Mouse (Mus musculus): ENCODE measurements at regions not wholly inside any gene's neighbourhood (a gene's known extent, or its start where the extent isn't known, plus 50 kb on each side); places are given as distances from the start of the nearest gene placed in this dataset.

DNA sequence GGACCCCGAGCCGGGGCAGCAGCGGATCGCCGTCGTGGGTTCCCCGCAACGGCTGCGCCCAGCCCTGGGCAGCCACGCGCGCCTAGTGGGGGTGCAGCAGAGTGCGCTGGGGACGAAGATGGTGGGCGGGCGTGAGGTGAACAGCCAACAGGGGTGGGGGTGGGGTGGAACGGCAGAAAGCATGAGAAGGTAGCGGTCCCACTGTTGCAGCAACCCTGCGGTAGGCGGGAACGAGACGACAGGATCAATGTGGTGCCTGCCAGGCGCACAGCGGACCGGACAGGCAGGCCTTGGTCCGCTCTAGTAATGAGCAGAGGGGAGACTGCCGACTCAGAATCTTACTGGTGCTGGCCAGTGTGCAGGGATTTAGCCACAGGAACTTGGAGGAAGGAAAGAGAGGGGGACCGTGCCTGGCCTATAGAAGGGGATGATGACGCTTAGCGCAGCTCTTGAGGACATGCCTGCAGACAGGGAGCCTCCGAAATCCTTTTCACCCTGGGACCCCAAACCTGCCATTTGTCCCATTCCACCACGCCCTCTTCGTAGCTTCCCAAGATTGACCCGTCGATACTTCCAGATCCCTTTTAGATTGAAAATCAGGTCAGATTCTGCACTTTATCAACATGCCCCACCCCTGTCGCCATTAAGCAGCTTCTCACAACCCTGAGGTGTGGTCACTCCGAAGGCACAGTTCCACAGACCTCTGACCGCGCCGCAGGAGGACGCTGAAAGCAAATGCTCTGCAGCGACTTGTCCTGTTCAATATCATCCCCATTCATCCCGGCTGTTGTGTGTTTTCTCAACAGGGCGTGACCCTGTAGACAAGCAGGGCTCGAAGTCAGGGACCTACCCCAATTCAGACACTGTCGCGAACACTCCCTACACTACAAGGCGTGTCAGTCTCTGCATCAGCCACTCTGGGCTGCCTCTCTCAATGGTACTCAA is 177.4 kb upstream of the Topaz1 start:
- no peak overlapping the region for H3K27ac ChIP-seq
- H3K4me2 ChIP-seq, result peak overlapping the region; percentile 69
- H3K4me3 ChIP-seq (replicated peaks), result peak overlapping the region; percentile 47
- ATAC-seq (ENCODE audit: low FRiP score), result no peak
- 0 out of 2 replicates have a peak, but pooled peaks cover 3% of the 10 kb centered on the region for H3K9me3 ChIP-seq
- H3K36me3 ChIP-seq (replicated peaks), result no peaks in the 10 kb centered on the region
- peaks cover 84% of the 10 kb centered on the region for H3K27me3 ChIP-seq
- peaks cover 37% of the 10 kb centered on the region for H3K4me1 ChIP-seq
- under 1% methylated on average over 48 of the region's 48 CpGs for WGBS
- H3K9ac ChIP-seq, result peak overlapping the region; percentile 38

DNA sequence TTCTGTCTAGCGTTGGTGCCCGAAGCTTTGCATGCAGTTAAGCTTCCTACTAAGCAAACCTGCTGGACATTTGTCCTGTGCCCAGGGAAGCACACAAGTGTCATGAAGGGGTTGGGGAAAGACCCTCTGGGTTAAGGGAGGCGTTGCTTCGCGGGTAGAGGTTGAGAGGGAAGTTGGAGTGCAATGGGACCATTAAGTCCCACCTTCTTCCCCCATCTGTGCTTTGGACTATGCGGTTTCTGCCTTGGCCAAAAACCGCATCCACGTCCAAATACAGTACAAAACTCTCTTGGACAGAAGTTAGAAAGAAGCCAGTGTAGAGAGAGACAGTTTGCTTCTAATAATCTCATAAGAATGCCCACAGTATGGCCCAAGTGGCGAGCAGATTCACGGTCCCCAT is 176.1 kb upstream of the Topaz1 start:
- WGBS, result 2% methylated on average over 10 of the region's 10 CpGs
- 0 out of 2 replicates have a peak, but pooled peaks cover 3% of the 10 kb centered on the region for H3K9me3 ChIP-seq
- peaks cover 92% of the 10 kb centered on the region for H3K27me3 ChIP-seq
- no peak overlapping the region for H3K9ac ChIP-seq
- H3K36me3 ChIP-seq (replicated peaks), result no peaks in the 10 kb centered on the region
- peaks cover 37% of the 10 kb centered on the region for H3K4me1 ChIP-seq
- H3K4me3 ChIP-seq (replicated peaks), result peak overlapping the region; percentile 63
- ATAC-seq (ENCODE audit: low FRiP score), result no peak
- H3K4me2 ChIP-seq, result peak overlapping the region; percentile 92
- no peak overlapping the region for H3K27ac ChIP-seq

DNA sequence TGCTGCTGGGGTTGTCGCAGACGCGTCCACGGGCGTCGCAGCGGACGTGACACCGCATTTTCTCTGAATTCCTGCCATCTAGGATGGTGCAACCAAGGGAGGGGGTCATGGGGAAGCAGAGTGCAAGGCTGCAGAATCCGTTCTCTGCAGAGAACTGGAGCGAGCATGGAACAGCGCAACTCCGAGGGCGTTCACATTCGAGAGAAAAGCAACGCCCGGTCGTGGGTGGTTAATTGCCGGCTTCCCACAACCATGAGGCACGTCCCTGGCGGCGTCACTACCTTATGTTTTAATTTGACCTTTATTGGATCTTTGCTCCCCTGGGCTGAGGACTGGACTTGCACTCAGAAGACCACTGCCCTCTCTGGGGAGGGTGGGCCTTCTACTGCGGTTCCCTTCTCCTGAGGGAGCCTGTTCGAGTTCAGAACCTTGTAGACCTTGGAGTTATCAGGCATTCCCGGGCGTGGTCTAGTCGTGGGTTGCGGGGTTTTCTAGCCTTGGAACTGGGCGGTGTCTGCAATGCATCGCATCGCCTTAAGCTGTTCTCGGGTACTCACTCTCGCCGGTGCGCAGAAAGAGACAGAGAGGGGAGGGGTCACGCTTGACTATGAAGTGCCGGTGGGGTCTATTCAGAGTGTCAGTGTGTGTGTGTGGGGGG is 175.6 kb upstream of the Topaz1 start:
- Histone ChIP-seq H3K9me3 (0 out of 2 replicates have a peak, but pooled peaks cover 3% of the 10 kb centered on the region), H3K36me3 (replicated peaks) (no peaks in the 10 kb centered on the region), H3K4me1 (peaks cover 37% of the 10 kb centered on the region), H3K4me3 (replicated peaks) (peak overlapping the region; percentile 63), H3K4me2 (peak overlapping the region; percentile 92), H3K27ac (no peak overlapping the region), H3K27me3 (peaks cover 95% of the 10 kb centered on the region), H3K9ac (peak overlapping the region; percentile 71)
- WGBS, result under 1% methylated on average over 37 of the region's 37 CpGs
- peak; percentile 2; the same call in 1 of the 2 replicates for ATAC-seq (ENCODE audit: low FRiP score)

DNA sequence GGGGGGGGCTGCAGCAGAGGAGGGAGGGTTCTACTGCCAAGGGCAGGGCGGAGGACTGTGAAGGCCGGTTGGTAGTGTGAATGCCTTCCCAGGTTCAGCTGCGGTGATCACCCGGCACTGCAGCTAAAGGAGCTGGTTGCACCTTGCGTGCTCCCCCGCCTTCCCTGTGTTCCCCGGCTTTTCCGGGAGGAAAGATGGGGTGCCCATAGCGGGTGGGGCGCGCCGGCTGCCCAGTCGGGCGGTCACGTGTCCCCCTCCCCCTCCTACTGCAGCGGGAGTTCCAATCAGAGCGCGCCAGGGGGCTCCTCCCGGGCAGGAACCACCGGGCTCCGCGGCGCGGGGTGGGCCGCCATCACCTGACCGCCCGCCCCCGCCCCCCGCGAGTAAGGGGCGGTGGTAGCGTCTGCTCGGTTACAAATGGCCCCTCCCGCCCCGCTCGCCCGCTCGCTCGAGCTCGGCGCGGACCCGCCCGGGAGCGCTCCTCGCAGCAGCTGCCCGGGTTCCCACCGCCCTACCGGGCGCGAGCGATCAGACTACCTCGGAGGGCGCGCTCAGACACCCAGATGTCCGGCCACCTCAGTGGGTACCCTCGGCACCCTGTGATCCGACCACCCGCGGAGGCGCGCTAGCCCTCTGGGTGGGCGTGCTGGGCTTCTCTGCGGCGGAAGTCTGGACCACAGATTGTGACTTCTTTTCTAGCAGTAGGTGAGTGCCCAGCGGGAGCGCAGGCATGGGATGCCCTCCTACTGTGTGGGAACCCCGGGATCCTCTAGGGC is 174.9 kb upstream of the Topaz1 start:
- under 1% methylated on average over 67 of the region's 68 CpGs for WGBS
- peak; percentile 91 for ATAC-seq (ENCODE audit: low FRiP score)
- H3K4me2 ChIP-seq, result peak overlapping the region; percentile 92
- H3K4me1 ChIP-seq, result peaks cover 37% of the 10 kb centered on the region
- 0 out of 2 replicates have a peak, but pooled peaks cover 3% of the 10 kb centered on the region for H3K9me3 ChIP-seq
- peaks cover 90% of the 10 kb centered on the region for H3K27me3 ChIP-seq
- peak overlapping the region; percentile 53; the same call in 1 of the 2 replicates for H3K27ac ChIP-seq
- peak overlapping the region; percentile 63 for H3K4me3 ChIP-seq (replicated peaks)
- H3K9ac ChIP-seq, result peak overlapping the region; percentile 71
- H3K36me3 ChIP-seq (replicated peaks), result no peaks in the 10 kb centered on the region

DNA sequence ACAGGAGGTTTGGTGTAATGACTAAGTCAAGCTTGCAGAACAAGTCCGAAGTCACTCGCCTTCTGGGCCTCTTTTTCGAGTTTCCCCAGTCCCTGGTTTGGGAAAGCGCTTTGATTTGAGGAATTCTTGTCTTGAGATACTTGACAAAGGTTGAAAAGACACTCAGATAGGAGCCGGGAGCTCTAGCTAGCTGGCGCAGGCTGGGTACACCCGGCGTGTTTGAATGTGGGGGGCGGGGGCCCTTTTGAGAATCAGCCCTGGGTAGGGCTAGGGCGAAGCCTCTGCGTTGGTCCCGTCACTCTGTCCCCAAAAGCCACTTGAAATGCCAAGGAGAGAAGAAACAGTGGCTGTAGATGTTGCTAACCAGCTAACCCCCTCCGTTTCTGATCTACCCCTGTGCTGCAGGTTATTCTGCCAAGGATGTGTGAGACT is 174.3 kb upstream of the Topaz1 start:
- Histone ChIP-seq H3K9me3 (0 out of 2 replicates have a peak, but pooled peaks cover 3% of the 10 kb centered on the region), H3K36me3 (replicated peaks) (no peaks in the 10 kb centered on the region), H3K27me3 (peaks cover 84% of the 10 kb centered on the region), H3K4me1 (peaks cover 37% of the 10 kb centered on the region), H3K27ac (no peak overlapping the region), H3K9ac (peak overlapping the region; percentile 71), H3K4me2 (peak overlapping the region; percentile 92), H3K4me3 (replicated peaks) (peak overlapping the region; percentile 63)
- under 1% methylated on average over 13 of the region's 13 CpGs for WGBS
- no peak for ATAC-seq (ENCODE audit: low FRiP score)

DNA sequence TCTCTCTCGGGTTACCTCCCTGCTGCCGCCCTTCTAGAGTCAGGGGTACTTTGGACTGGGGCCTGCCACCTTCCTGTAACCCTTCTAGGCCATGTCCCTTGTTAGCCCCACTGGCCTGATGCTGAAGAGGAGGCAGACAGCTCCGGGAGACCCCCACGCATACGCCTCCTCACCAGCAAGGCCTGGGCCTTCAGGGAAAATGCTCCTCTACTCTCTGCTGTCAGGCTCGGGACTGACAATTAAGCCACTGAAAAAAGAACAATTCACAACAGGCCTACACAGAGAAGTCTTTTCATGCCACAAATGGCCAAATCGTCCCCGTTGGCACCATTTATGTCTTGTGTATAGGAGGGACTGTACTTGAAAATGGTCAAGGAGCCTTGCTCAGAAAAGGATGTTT is 161.9 kb upstream of the Topaz1 start:
- no peak for ATAC-seq (ENCODE audit: low FRiP score)
- no peaks in the 10 kb centered on the region for H3K36me3 ChIP-seq (replicated peaks)
- H3K27ac ChIP-seq, result no peak overlapping the region
- no peak overlapping the region for H3K9ac ChIP-seq
- H3K4me2 ChIP-seq, result no peak overlapping the region
- H3K9me3 ChIP-seq, result no peaks in the 10 kb centered on the region
- no peaks in the 10 kb centered on the region for H3K4me1 ChIP-seq
- 57% methylated on average over 8 of the region's 8 CpGs for WGBS
- no peak overlapping the region for H3K4me3 ChIP-seq (replicated peaks)
- H3K27me3 ChIP-seq, result no peaks in the 10 kb centered on the region; the same call in 1 of the 2 replicates

DNA sequence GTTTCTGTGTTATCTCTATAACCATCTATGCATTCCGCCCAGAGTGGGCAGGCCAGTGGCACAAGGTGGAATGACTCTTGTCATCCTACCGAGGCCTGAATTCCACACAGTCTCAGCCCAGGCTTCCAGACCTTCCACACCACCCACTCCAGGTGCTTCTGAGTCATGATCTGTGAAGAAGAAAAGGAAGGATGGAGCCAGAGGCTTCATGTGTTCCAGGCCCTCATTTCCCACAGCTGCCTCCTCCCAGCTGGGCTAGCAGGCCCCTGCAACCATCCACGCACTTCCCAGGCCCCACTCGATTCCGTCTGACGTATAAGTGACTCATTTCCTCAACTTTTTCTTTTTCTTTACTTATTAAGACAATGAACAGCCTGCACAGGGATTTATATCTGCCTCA is 160.7 kb upstream of the Topaz1 start:
- Histone ChIP-seq H3K27ac (no peak overlapping the region), H3K27me3 (no peaks in the 10 kb centered on the region; the same call in 1 of the 2 replicates), H3K4me1 (no peaks in the 10 kb centered on the region), H3K9me3 (no peaks in the 10 kb centered on the region), H3K36me3 (replicated peaks) (no peaks in the 10 kb centered on the region), H3K9ac (no peak overlapping the region), H3K4me2 (no peak overlapping the region), H3K4me3 (replicated peaks) (no peak overlapping the region)
- ATAC-seq (ENCODE audit: low FRiP score), result no peak
- WGBS, result 89% methylated on average over 6 of the region's 6 CpGs

DNA sequence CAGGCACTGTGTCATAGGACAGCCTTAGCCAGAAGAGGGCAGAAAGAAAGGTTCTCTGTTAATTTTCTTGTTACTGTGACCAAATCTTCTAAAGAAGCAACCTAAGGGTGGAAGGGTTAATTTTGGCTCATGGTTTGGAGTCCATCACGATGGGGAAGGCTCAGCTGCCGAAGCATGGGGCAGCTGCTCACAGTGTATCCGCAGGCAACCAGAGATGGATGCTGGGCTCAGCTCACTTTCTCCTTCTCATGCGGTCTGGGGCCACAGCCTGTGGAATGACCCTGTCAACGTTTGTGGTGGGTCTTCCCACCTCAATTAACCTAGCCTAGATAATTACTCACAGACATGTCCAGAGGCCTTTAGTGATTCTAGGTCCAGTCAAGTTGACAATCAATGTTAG is 160.2 kb upstream of the Topaz1 start:
- Histone ChIP-seq H3K4me2 (no peak overlapping the region), H3K4me3 (replicated peaks) (no peak overlapping the region), H3K9me3 (no peaks in the 10 kb centered on the region), H3K4me1 (no peaks in the 10 kb centered on the region), H3K36me3 (replicated peaks) (no peaks in the 10 kb centered on the region), H3K9ac (no peak overlapping the region), H3K27me3 (no peaks in the 10 kb centered on the region; the same call in 1 of the 2 replicates), H3K27ac (no peak overlapping the region)
- WGBS, result 78% methylated on average over 5 of the region's 5 CpGs
- no peak for ATAC-seq (ENCODE audit: low FRiP score)

DNA sequence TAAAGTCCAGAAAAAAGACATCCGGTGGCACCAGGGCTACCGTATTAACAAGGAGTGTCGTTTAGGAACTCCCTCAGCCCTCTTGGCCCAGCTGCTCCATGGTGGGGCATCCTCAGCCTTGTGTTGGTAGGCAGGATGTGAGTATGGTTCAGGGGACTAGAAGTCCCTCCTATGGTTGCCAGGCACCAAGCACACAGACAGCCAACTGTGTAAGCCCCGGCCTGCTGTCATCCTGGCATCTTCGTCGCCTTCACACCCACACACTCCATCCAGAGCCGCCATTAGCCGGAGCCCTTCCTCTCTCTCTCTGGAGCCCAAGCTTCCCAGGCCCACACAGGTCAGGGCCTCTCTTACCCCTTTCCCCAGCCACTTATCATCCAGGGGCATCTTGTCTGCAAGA is 158.9 kb upstream of the Topaz1 start:
- Histone ChIP-seq H3K27me3 (no peaks in the 10 kb centered on the region; the same call in 1 of the 2 replicates), H3K4me3 (replicated peaks) (no peak overlapping the region), H3K27ac (no peak overlapping the region), H3K9ac (no peak overlapping the region), H3K4me2 (no peak overlapping the region), H3K4me1 (peaks cover 10% of the 10 kb centered on the region), H3K36me3 (replicated peaks) (no peaks in the 10 kb centered on the region), H3K9me3 (no peaks in the 10 kb centered on the region)
- 95% methylated on average over 8 of the region's 8 CpGs for WGBS
- no peak for ATAC-seq (ENCODE audit: low FRiP score)

DNA sequence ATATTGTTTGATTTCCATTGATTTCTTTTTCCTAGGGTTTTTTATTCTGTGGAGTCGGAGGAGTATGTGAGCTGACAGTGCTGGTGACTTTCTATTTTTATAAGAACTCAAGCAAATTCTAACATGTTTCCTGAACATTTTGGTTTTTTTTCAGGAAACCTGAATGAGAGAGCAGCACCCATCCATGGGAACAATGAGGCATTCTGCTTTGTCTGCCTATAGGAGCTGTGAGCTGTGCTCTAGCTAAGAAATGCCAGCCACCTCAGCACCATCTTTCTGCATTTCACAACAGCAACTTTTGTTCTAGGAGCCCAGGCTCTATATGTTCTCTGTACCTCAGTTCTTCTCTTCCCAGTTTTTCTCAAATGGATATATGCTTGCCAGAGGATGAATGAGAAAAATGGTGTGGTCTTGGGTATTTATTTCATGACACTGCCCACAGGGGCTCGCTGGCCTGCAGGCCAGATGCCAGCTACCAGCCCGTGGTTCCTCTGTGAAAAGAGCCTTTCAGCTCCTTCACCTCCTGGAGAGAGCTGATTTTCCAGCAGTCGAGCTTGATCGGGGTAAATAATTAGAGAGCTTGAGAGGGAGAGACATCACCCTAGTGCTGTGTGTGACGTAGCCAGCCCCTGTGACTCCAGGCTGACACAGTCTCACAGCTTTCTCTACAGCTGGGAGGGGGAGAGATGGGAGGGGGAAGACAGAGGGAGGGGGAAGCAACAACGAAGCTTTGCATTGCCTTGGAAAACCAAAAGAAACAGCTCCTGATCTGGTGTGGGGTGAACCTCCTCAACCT is 154.1 kb upstream of the Topaz1 start:
- H3K9me3 ChIP-seq, result no peaks in the 10 kb centered on the region
- H3K36me3 ChIP-seq (replicated peaks), result no peaks in the 10 kb centered on the region
- peak overlapping the region; percentile 75 for H3K27ac ChIP-seq
- 11% methylated on average over 7 of the region's 7 CpGs for WGBS
- ATAC-seq (ENCODE audit: low FRiP score), result peak; percentile 90
- peaks cover 29% of the 10 kb centered on the region for H3K27me3 ChIP-seq
- no peak overlapping the region for H3K9ac ChIP-seq
- peak overlapping the region; percentile 34 for H3K4me2 ChIP-seq
- H3K4me1 ChIP-seq, result peaks cover 34% of the 10 kb centered on the region
- H3K4me3 ChIP-seq (replicated peaks), result no peak overlapping the region
